Mouse (Mus musculus): ENCODE data around the gene Tgfbr1.
A peak's percentile ranks its signal among the peaks of the same experiment; 100 is the strongest.

Gene Tgfbr1

GRCm38 (mm10) chr4:47422946-47423345, 69.9 kb downstream of the Tgfbr1 start:
- DNase-seq (ENCODE audit: low spot score in 2 of 2): no peak

GRCm38 (mm10) chr4:47424376-47424775, 71.4 kb downstream of the Tgfbr1 start:
- no peak for DNase-seq (ENCODE audit: low spot score in 2 of 2)

- no peak for DNase-seq (ENCODE audit: low spot score in 2 of 2)
These were observed 72.3 kb downstream of the Tgfbr1 start for GRCm38 (mm10) chr4:47425247-47425830.

GRCm38 (mm10) chr4:47427606-47428005, 74.6 kb downstream of the Tgfbr1 start:
- DNase-seq (ENCODE audit: low spot score in 2 of 2): no peak

- DNase-seq (ENCODE audit: low spot score in 2 of 2): no peak
These were observed 77.5 kb downstream of the Tgfbr1 start for GRCm38 (mm10) chr4:47430557-47430956.

- DNase-seq (ENCODE audit: low spot score in 2 of 2): no peak
These were observed 78.1 kb downstream of the Tgfbr1 start for GRCm38 (mm10) chr4:47431081-47431480.

- no peak for DNase-seq (ENCODE audit: low spot score in 2 of 2)
These were observed 79.7 kb downstream of the Tgfbr1 start for GRCm38 (mm10) chr4:47432766-47433165.

GRCm38 (mm10) chr4:47435131-47435530, 82.1 kb downstream of the Tgfbr1 start:
- DNase-seq (ENCODE audit: low spot score in 2 of 2): no peak

GRCm38 (mm10) chr4:47435566-47436360, 82.7 kb downstream of the Tgfbr1 start:
- no peak for DNase-seq (ENCODE audit: low spot score in 2 of 2)

- peak; percentile 80 to 88 for DNase-seq (ENCODE audit: low spot score in 2 of 2)
These were observed 84.6 kb downstream of the Tgfbr1 start for GRCm38 (mm10) chr4:47437365-47438340.

- no peak for DNase-seq (ENCODE audit: low spot score in 2 of 2)
These were observed 85.9 kb downstream of the Tgfbr1 start for GRCm38 (mm10) chr4:47438956-47439355.

- no peak for DNase-seq (ENCODE audit: low spot score in 2 of 2)
These were observed 87.9 kb downstream of the Tgfbr1 start for GRCm38 (mm10) chr4:47440951-47441350.

- DNase-seq (ENCODE audit: low spot score in 2 of 2): no peak
These were observed 95.5 kb downstream of the Tgfbr1 start for GRCm38 (mm10) chr4:47448526-47448925.

GRCm38 (mm10) chr4:47449116-47449515, 96.1 kb downstream of the Tgfbr1 start:
- DNase-seq (ENCODE audit: low spot score in 2 of 2): no peak

GRCm38 (mm10) chr4:47449586-47450522, 96.8 kb downstream of the Tgfbr1 start:
- no peak for DNase-seq (ENCODE audit: low spot score in 2 of 2)
